Mouse (Mus musculus) heart, embryonic 14.5 days (tissue): ENCODE data around the gene Hist1h3f. TPM values are rescaled to one million over a fixed set of nuclear protein-coding genes. Genes with fewer than 3 reads are reported as not detected.
A peak's percentile ranks its signal among the peaks of the same experiment; 100 is the strongest.
"Not testable (repeated sequence)": the region's sequence is repeated elsewhere in the genome, so short reads cannot be mapped to it uniquely, and the experiment has no call there.

Experiments used
- ATAC-seq: fragments of 200-750 bp; cut with Nextera tagmentation; 2 replicates; pipeline ENCODE4 v1.8.0; 2017; ENCODE audit warnings: low read depth, moderate TSS enrichment; ENCODE audit not compliant: insufficient number of reproducible peaks, insufficient read depth, low FRiP score
- H3K27ac ChIP-seq, 2 experiments: fragments of 200-500 bp in 1 of 2; fragments of 300-500 bp in 1 of 2; sonication (generic) in 1 of 2; replicated peaks in 1 of 2; 2 replicates each; pipeline ENCODE4 v1.5.1; 2012 to 2014; ENCODE audit warnings: low read depth in 2 of 2, low read length in 2 of 2, control low read depth in 1 of 2, mild to moderate bottlenecking in 1 of 2, mixed read lengths in 1 of 2; ENCODE audit not compliant: control insufficient read depth in 1 of 2, insufficient read depth in 1 of 2
- H3K27me3 ChIP-seq: fragments of 300-500 bp; sonication (generic); 2 replicates; pipeline ENCODE4 v1.6.1; 2014; ENCODE audit warnings: mild to moderate bottlenecking, low read length, control low read depth; ENCODE audit not compliant: control insufficient read depth, insufficient read depth
- H3K36me3 ChIP-seq: fragments of 300-500 bp; sonication (generic); 2 replicates; pipeline ENCODE4 v1.6.1; 2014; ENCODE audit warnings: mild to moderate bottlenecking, control low read depth, low read length, mixed read lengths; ENCODE audit not compliant: control insufficient read depth, insufficient read depth
- H3K4me1 ChIP-seq, 2 experiments: fragments of 200-500 bp in 1 of 2; fragments of 300-500 bp in 1 of 2; sonication (generic) in 1 of 2; 2 replicates each; pipeline ENCODE4 v1.6.1; 2012 to 2014; ENCODE audit warnings: low read length in 2 of 2, control low read depth in 1 of 2, mixed read lengths in 1 of 2; ENCODE audit not compliant: control insufficient read depth in 2 of 2, insufficient read depth in 2 of 2
- H3K4me2 ChIP-seq: fragments of 300-500 bp; sonication (generic); 2 replicates; pipeline ENCODE4 v1.6.1; 2014; ENCODE audit warnings: mild to moderate bottlenecking, low read length
- H3K4me3 ChIP-seq, 2 experiments: fragments of 200-500 bp in 1 of 2; fragments of 300-500 bp in 1 of 2; sonication (generic) in 1 of 2; 2 replicates each; pipeline ENCODE4 v1.5.1; 2012 to 2014; ENCODE audit warnings: low read length in 2 of 2, mild to moderate bottlenecking in 2 of 2, control low read depth in 1 of 2, low read depth in 1 of 2, moderate library complexity in 1 of 2; ENCODE audit not compliant: control insufficient read depth in 1 of 2, insufficient read depth in 1 of 2
- H3K9ac ChIP-seq: fragments of 300-500 bp; sonication (generic); 2 replicates; pipeline ENCODE4 v1.6.1; 2014; ENCODE audit warnings: mild to moderate bottlenecking, low read length
- H3K9me3 ChIP-seq: fragments of 300-500 bp; sonication (generic); 2 replicates; pipeline ENCODE4 v1.6.1; 2016; ENCODE audit warnings: low read length, control low read depth; ENCODE audit not compliant: control insufficient read depth
- WGBS: fragments of 180-500 bp; shearing (Covaris S2); extraction: QIAGEN DNeasy Blood & Tissue Kit; methylation state at CpG from one replicate; pipeline ENCODE4 v1.1.7; 2014; 5-methylcytosine and 5-hydroxymethylcytosine counted together
- polyA plus RNA-seq: library from polyadenylated mRNA; unstranded; fragments of >200 nt; fragmentation: Nextera tagmentation; extraction: Ambion mirVana; gene quantifications from 2 replicates; pipeline ENCODE4 v1.2.1, GENCODE M21; 2014

Hist1h3f gene
- polyA plus RNA-seq, 1 experiment from 2014 or later: 0.72 TPM

DNA sequence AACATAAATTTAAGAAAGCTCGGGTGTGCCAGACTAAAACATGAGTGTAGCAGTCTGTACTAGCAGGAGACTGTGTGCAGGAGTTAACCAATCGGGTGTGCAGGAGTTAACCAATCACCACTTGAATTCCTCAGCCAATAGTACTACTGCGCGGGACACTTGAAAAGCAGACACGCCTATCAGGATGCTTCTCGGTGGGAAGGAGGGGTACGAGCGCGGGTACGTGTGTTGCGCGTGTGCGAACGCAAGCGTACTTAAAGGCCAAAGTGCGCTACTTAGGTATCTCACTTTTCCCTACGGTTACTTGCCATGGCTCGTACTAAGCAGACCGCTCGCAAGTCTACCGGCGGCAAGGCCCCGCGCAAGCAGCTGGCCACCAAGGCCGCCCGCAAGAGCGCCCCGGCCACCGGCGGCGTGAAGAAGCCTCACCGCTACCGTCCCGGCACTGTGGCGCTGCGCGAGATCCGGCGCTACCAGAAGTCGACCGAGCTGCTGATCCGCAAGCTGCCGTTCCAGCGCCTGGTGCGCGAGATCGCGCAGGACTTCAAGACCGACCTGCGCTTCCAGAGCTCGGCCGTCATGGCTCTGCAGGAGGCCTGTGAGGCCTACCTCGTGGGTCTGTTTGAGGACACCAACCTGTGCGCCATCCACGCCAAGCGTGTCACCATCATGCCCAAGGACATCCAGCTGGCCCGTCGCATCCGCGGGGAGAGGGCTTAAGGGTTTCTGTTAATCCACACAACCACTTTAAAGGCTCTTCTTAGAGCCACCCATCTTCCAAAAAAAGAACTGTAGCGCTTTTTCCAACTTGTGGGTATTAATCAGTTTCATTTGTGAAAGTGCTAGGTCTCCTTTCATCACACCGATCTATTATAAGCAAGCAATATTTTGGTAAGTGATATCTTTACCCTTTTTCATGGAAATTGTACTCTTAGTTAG is 8.4 kb upstream of the Hist1h3f start, which contains the start of gene Hist1h3g:
Gene Hist1h3g, plus strand, starts transcription at position 286 of the 939 bp plus-strand sequence.
- WGBS: under 1% methylated on average over 37 of the region's 62 CpGs
- Histone ChIP-seq H3K4me2 (peak within 1 kb of the TSS; percentile 71), H3K9ac (peak within 1 kb of the TSS; percentile 78), H3K4me3 (peak within 1 kb of the TSS; percentile 48 to 51), H3K27ac (peak within 1 kb of the TSS; percentile 68 to 95), H3K4me1 (peaks cover 5 to 30% of the 10 kb centered on the region in 2 experiments)
- peak; percentile 85 for ATAC-seq
- H3K27me3 ChIP-seq, H3K9me3 ChIP-seq, H3K36me3 ChIP-seq: not testable (repeated sequence)

DNA sequence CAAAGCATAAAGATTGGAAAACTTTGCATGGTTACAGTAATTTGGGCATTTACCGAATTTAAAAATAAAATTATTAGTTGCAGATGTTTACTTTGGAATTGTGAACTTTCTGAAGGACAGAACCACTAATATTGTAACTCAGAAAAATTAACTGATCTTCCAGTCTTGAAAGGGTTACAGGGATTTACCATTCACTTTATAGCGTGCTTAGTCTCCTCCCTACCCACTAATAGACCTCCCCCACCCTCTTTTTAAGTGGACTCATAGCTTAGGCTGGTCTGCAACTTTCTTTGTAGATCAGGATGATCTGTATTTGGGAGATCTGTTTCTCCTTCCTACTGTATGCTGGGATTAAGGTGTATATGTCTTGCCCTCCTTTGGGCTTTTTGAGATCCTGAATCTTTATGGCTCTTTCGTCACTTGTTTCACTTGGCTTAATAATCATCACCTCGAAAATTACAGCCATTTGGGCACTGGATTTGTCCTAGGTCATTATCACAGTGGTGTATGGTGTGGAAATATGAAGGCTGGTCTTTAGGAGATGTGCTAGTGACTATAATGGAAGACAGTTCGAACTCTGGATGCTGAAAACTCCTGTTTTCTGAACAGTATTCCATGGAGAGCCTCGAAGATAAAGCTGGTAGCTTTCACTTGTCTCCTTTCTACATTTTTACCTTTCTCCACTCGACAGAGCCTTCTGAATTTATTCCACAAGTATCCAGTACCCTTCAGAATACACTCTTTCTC is 7.6 kb upstream of the Hist1h3f start:
- H3K27me3 ChIP-seq: no peaks in the 10 kb centered on the region
- 23% methylated on average over 7 of the region's 7 CpGs for WGBS
- peak overlapping the region; percentile 8 to 48; a peak in 3 of 4 replicates for H3K4me3 ChIP-seq
- no peaks in the 10 kb centered on the region for H3K9me3 ChIP-seq
- H3K4me1 ChIP-seq: peaks cover 5 to 30% of the 10 kb centered on the region in 2 experiments
- peak overlapping the region; percentile 78 for H3K9ac ChIP-seq
- no peak for ATAC-seq
- no peaks in the 10 kb centered on the region for H3K36me3 ChIP-seq
- peak overlapping the region in 1 of 2 experiments; percentile 77; a peak in 1 of 4 replicates for H3K27ac ChIP-seq
- peak overlapping the region; percentile 71 for H3K4me2 ChIP-seq

DNA sequence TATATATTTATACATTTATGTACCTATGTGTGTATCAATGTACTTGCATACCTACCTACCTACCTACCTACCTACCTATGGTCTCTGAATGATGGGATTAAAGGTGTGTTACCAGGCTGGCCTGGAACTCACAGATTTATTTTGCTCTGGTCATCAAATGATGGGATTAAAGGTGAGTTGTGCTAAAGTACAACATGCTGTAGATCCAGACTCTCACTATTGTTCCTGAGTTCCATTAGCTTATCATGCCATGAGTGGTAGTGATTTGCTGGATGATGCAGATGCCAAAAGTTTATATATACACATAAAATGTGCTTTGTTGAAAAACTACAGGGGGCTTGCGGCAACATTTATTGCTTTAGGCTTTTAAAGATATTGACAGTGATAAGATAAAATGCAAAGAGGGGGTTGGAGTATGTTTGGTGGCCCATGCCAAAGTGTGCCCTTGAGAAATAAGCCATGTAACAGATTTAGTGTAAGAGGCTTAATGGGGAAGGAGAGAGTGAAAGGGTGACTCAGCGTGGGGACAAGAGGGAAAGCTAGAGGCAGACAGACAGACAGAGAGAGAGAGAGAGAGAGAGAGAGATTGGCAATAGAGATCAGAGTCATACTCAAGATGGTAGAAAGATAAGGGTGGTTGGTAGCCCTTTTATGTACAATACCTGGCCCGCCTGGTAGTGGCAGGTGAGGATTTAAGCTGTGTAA is 6.7 kb upstream of the Hist1h3f start:
- Histone ChIP-seq H3K9ac (peak overlapping the region; percentile 78; the same call in 1 of the 2 replicates), H3K4me3 (peak overlapping the region in 1 of 2 experiments; percentile 48; a peak in 2 of 4 replicates), H3K9me3 (no peaks in the 10 kb centered on the region), H3K4me1 (peaks cover 5 to 28% of the 10 kb centered on the region in 2 experiments), H3K4me2 (peak overlapping the region; percentile 71), H3K27ac (no peak overlapping the region), H3K36me3 (no peaks in the 10 kb centered on the region), H3K27me3 (no peaks in the 10 kb centered on the region)
- no peak for ATAC-seq
- 80% methylated on average over 3 of the region's 3 CpGs for WGBS

DNA sequence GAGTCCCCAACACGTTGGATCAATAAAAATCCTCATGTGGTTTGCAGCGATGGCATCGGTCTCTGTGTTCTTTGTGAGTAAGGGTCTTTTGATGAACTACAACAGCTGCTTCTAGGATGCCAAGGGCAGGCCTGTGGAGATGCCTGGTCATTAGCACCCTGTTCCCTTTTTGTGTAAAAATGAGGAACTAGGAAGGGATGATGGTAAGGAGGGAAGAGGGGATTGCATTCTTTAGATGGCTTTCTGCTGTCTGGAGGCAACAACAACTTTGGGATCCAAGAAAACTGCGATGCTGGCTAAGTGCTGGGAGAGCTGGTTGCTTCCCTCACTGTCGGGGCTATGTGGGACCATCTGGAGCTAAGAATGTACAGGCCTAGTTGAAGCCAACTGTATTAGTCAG is 5.6 kb upstream of the Hist1h3f start:
- H3K9ac ChIP-seq: no peak overlapping the region

DNA sequence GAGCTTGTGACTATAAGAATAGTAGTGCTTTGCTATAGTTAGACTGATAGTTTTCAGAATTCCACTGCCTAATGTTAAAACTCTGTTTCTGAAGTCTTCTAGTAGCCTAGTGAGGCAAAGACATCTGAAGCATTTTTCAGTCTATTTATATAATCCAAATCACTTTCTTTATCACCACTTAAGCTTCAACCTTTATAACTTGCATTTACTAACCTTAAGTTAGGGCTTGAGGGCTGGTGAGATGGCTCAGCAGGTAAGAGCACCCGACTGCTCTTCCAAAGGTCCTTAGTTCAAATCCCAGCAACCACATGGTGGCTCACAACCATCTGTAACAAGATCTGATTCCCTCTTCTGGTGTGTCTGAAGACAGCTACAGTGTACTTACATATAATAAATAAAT is 4.0 kb upstream of the Hist1h3f start:
- ATAC-seq, H3K9me3 ChIP-seq, H3K4me3 ChIP-seq, H3K4me2 ChIP-seq, H3K36me3 ChIP-seq, H3K27ac ChIP-seq, H3K27me3 ChIP-seq, H3K9ac ChIP-seq: not testable (repeated sequence)
- 60% methylated on average over 1 of the region's 1 CpGs for WGBS
- H3K4me1 ChIP-seq: peaks cover 0 to 13% of the 10 kb centered on the region in 2 experiments; a peak in 2 of 4 replicates

More for the DNA sequence above, 5.6 kb upstream of the Hist1h3f start:
- no peak for ATAC-seq
- no peak overlapping the region for H3K4me3 ChIP-seq
- H3K4me2 ChIP-seq: no peak overlapping the region
- H3K9me3 ChIP-seq: no peaks in the 10 kb centered on the region
- no peaks in the 10 kb centered on the region for H3K36me3 ChIP-seq
- H3K27me3 ChIP-seq: no peaks in the 10 kb centered on the region
- H3K27ac ChIP-seq: no peak overlapping the region
- H3K4me1 ChIP-seq: peaks cover 0 to 20% of the 10 kb centered on the region in 2 experiments; a peak in 3 of 4 replicates
- WGBS: 87% methylated on average over 5 of the region's 5 CpGs

DNA sequence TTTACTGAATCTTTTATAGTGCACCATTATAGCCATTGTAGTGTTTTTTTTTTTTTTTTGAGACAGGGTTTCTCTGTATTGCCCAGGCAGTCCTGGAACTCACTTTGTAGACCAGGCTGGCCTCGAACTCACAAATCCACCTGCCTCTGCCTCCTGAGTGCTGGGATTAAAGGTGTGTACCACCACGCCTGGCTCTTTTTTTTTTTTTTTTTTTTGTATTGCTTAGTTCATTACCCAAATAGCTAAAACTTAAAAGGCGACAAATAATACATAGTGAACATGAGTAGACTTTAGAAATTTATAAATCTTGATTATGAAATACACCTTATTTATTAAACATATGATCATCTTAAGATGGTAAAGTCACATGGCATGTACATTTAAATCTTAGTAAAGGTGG is 2.4 kb upstream of the Hist1h3f start:
- H3K27me3 ChIP-seq: no peaks in the 10 kb centered on the region
- peak overlapping the region; percentile 81 for H3K4me2 ChIP-seq
- no peaks in the 10 kb centered on the region for H3K9me3 ChIP-seq
- H3K36me3 ChIP-seq: no peaks in the 10 kb centered on the region
- no peak overlapping the region for H3K4me3 ChIP-seq
- H3K4me1 ChIP-seq: peaks cover 0 to 7% of the 10 kb centered on the region in 2 experiments; a peak in 2 of 4 replicates
- no peak overlapping the region for H3K9ac ChIP-seq
- WGBS: 93% methylated on average over 3 of the region's 3 CpGs
- no peak overlapping the region for H3K27ac ChIP-seq
- ATAC-seq: no peak
